Mouse (Mus musculus) spleen, adult 18-20 months (tissue): ENCODE measurements at regions not wholly inside any gene's neighbourhood (a gene's known extent, or its start where the extent isn't known, plus 50 kb on each side); places are given as distances from the start of the nearest gene placed in this dataset.

Source experiments
- DNase-seq, 2 experiments: peaks; one replicate each; pipeline ENCODE4 v3.0.0; 2022; ENCODE audit warnings: mixed read lengths in 2 of 2

- no peak for DNase-seq
Measured at GRCm38 (mm10) chr10:118766826-118767225, 103.2 kb downstream of the Dyrk2 start.

GRCm38 (mm10) chr10:118769751-118770150 lies 100.3 kb downstream of the Dyrk2 start:
- no peak for DNase-seq

- DNase-seq, result no peak
Measured at GRCm38 (mm10) chr10:118778656-118779055, 91.4 kb downstream of the Dyrk2 start.

GRCm38 (mm10) chr10:118780831-118781569 lies 89.0 kb downstream of the Dyrk2 start:
- no peak for DNase-seq

GRCm38 (mm10) chr10:118781811-118782232 lies 88.2 kb downstream of the Dyrk2 start:
- no peak for DNase-seq

GRCm38 (mm10) chr10:118782646-118783045 lies 87.4 kb downstream of the Dyrk2 start:
- no peak for DNase-seq

- DNase-seq, result no peak
Measured at GRCm38 (mm10) chr10:118787280-118787690, 82.7 kb downstream of the Dyrk2 start.

GRCm38 (mm10) chr10:118792352-118793100 lies 77.5 kb downstream of the Dyrk2 start:
- DNase-seq, result no peak

GRCm38 (mm10) chr10:118793794-118794193 lies 76.2 kb downstream of the Dyrk2 start:
- DNase-seq, result no peak

GRCm38 (mm10) chr10:118794395-118795060 lies 75.5 kb downstream of the Dyrk2 start:
- no peak for DNase-seq

GRCm38 (mm10) chr10:118795061-118795407 lies 75.0 kb downstream of the Dyrk2 start:
- no peak for DNase-seq

- no peak for DNase-seq
Measured at GRCm38 (mm10) chr10:118796512-118796911, 73.5 kb downstream of the Dyrk2 start.

GRCm38 (mm10) chr10:118797256-118797655 lies 72.8 kb downstream of the Dyrk2 start:
- DNase-seq, result no peak

- DNase-seq, result no peak
Measured at GRCm38 (mm10) chr10:118799767-118800166, 70.2 kb downstream of the Dyrk2 start.

- no peak for DNase-seq
Measured at GRCm38 (mm10) chr10:118803922-118804557, 66.0 kb downstream of the Dyrk2 start.

- peak; percentile 34 to 43 for DNase-seq
Measured at GRCm38 (mm10) chr10:118804574-118804973, 65.4 kb downstream of the Dyrk2 start.
